12 mouse cellular contexts compared by ENCODE assay signal in the genomic region with DNA sequence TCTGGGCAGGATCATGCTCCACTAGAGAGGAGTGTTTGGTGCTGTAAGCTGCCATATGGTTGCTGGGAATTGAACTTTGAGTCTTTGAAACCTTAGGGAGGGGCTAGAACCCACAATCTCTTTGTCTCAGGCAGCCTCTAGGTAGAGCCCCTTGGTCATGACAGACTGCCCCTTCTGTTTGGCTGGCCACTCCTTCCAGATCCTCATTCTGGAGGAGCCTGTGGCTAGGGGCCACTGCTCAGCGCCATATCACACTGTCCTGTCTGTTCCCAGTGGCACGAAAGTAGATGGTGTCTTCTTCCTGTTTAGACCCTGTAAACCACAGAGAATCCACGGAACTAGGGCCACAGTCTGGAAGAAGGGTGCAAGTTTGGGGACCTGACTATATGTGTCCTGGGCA. TPM values are rescaled to one million over a fixed set of nuclear protein-coding genes. Genes with fewer than 3 reads are reported as not detected.
"Had no signal": no experiment of that assay in that cellular context is flagged by ENCODE, and none has a peak within 500 bp of the region (broad histone marks: within the 10 kb centered on the region; RNA-seq: fewer than 3 reads in every experiment).

No protein-coding gene starts in this region.

RNA-seq across cellular contexts. Expression of a gene that starts 4.5 kb away (rescaled TPM):
- total RNA-seq: gastrocnemius, adult 18-20 months; gastrocnemius, postnatal 14 days; left cerebral cortex, adult 18-20 months; liver, adult 2 months had no signal
- polyA plus RNA-seq: heart, embryonic 14.5 days; hindbrain, embryonic 10.5 days; inflammation-experienced regulatory T-cells, adult 6 months; kidney, embryonic 15.5 days; kidney, postnatal 0 days; limb, embryonic 11.5 days; liver, adult 2 months; liver, embryonic 13.5 days; liver, embryonic 15.5 days had no signal
